Mouse (Mus musculus) stomach, embryonic 14.5 days (tissue): ENCODE measurements around the gene Olfr1192-ps1. TPM values are rescaled to one million over a fixed set of nuclear protein-coding genes. Genes with fewer than 3 reads are reported as not detected.
"Not testable (repeated sequence)": the region's sequence is repeated elsewhere in the genome, so short reads cannot be mapped to it uniquely, and the experiment has no call there.

Experiments used
- ATAC-seq: fragments of 200-750 bp; cut with Nextera tagmentation; 2 replicates; pipeline ENCODE4 v1.8.0; 2017; ENCODE audit warnings: low read depth, moderate TSS enrichment; ENCODE audit not compliant: insufficient number of reproducible peaks, insufficient read depth, low FRiP score
- H3K27ac ChIP-seq: fragments of 300-500 bp; sonication (generic); 2 replicates; pipeline ENCODE4 v1.5.1; 2014; ENCODE audit warnings: mild to moderate bottlenecking, low read length, moderate library complexity, mixed read lengths
- H3K27me3 ChIP-seq: fragments of 300-500 bp; sonication (generic); 2 replicates; pipeline ENCODE4 v1.6.1; 2014; ENCODE audit warnings: low read length, control low read depth, mixed read lengths; ENCODE audit not compliant: control insufficient read depth, insufficient read depth
- H3K36me3 ChIP-seq: fragments of 300-500 bp; sonication (generic); 2 replicates; pipeline ENCODE4 v1.6.1; 2014; ENCODE audit warnings: mild to moderate bottlenecking, control low read depth, low read length, moderate library complexity, mixed read lengths; ENCODE audit not compliant: control insufficient read depth, insufficient read depth
- H3K4me1 ChIP-seq: fragments of 300-500 bp; sonication (generic); 2 replicates; pipeline ENCODE4 v1.6.1; 2014; ENCODE audit warnings: low read length, control low read depth, mixed read lengths; ENCODE audit not compliant: control insufficient read depth, insufficient read depth
- H3K4me2 ChIP-seq: fragments of 300-500 bp; sonication (generic); replicated peaks from 2 replicates; pipeline ENCODE4 v1.6.1; 2014; ENCODE audit warnings: low read depth, low read length, control low read depth
- H3K4me3 ChIP-seq: fragments of 300-500 bp; sonication (generic); 2 replicates; pipeline ENCODE4 v1.5.1; 2014; ENCODE audit warnings: low read depth, low read length, control low read depth
- H3K9ac ChIP-seq: fragments of 300-500 bp; sonication (generic); replicated peaks from 2 replicates; pipeline ENCODE4 v1.6.1; 2014; ENCODE audit warnings: low read depth, mild to moderate bottlenecking, control low read depth, low read length, moderate library complexity, mixed read lengths
- H3K9me3 ChIP-seq: fragments of 300-500 bp; sonication (generic); 2 replicates; pipeline ENCODE4 v1.6.1; 2016; ENCODE audit warnings: low read depth, low read length, control low read depth; ENCODE audit not compliant: control insufficient read depth
- WGBS: fragments of 180-500 bp; shearing (Covaris S2); extraction: QIAGEN DNeasy Blood & Tissue Kit; methylation state at CpG from one replicate; pipeline ENCODE4 v1.1.7; 2014; 5-methylcytosine and 5-hydroxymethylcytosine counted together
- polyA plus RNA-seq: library from polyadenylated mRNA; unstranded; fragments of >200 nt; fragmentation: Nextera tagmentation; extraction: Ambion mirVana; gene quantifications from 2 replicates; pipeline ENCODE4 v1.2.1, GENCODE M21; 2014

The Olfr1192-ps1 gene
- polyA plus RNA-seq = not detected in 2 replicates

DNA sequence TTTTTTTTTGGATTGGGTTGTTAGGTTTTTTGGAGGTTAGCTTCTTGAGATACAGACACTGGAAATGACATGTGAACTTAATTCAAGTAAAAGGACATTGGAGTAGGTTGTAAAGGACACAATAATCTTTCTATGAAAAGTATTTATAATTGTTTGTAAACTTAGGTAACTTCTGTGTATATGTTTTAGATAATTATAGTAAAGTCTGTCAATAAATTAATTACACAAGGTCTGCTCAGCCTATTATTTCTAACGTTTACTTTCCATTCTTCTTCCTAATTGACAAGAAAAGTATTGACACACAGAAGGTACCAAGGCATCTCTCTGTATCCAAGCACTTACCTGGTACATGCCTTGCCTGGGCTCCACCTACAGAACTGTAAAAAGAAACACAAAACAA, at the start of gene Olfr1192-ps1:
Olfr1192-ps1 (plus strand) TSS at position 301 of the 400 bp plus-strand sequence.
- H3K9ac ChIP-seq = no peak within 1 kb of the TSS
- no peak for ATAC-seq
- H3K27me3 ChIP-seq = no peaks in the 10 kb centered on the region
- no peak within 1 kb of the TSS for H3K4me2 ChIP-seq
- no peaks in the 10 kb centered on the region for H3K36me3 ChIP-seq
- H3K4me1 ChIP-seq = no peaks in the 10 kb centered on the region
- no peaks in the 10 kb centered on the region for H3K9me3 ChIP-seq
- WGBS = 28% methylated on average over 1 of the region's 1 CpGs
- H3K4me3 ChIP-seq = no peak within 1 kb of the TSS
- H3K27ac ChIP-seq = no peak within 1 kb of the TSS

DNA sequence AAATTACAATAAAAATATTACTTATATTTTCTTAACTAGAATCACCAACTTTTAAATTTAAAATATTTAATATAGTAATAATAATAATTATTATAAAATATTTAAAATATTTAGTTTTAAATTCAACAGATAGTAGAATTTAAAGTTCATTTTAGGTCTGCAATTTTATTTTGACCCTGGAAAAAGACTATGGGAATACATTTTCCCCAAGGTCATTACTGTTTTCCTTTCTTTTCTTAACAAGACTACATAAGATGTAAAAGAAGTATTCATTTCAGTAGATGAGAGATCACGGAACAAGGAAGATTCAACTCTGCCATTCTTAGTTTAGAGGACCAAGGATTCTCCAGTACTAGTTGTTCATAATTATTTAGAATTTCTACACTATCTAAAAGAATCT, 8.1 kb upstream of the Olfr1192-ps1 start, which contains the start of gene Olfr1191-ps1:
Olfr1191-ps1 (plus strand) TSS at position 301 of the 400 bp plus-strand sequence.
- H3K9ac ChIP-seq, H3K4me2 ChIP-seq, H3K27me3 ChIP-seq, H3K36me3 ChIP-seq, H3K9me3 ChIP-seq, H3K4me1 ChIP-seq, H3K4me3 ChIP-seq, ATAC-seq, H3K27ac ChIP-seq: not testable (repeated sequence)
- WGBS = 90% methylated on average over 1 of the region's 1 CpGs

DNA sequence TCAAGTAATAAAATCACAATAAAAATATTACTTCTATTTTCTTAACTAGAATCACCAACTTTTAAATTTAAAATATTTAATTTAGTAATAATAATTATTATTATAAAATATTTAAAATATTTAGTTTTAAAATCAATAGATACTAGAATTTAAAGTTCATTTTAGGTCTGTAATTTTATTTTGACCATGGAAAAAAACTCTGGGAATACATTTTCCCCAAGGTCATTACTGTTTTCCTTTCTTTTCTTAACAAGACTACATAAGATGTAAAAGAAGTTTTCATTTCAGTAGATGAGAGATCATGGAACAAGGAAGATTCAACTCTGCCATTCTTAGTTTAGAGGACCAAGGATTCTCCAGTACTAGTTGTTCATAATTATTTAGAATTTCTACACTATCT, 27.0 kb downstream of the Olfr1192-ps1 start, which contains the start of gene Olfr1193:
Olfr1193 (plus strand) TSS at position 301 of the 400 bp plus-strand sequence.
- H3K27ac ChIP-seq, ATAC-seq, H3K4me2 ChIP-seq, H3K9ac ChIP-seq, H3K4me3 ChIP-seq, H3K9me3 ChIP-seq, H3K27me3 ChIP-seq, H3K4me1 ChIP-seq, H3K36me3 ChIP-seq: not testable (repeated sequence)

DNA sequence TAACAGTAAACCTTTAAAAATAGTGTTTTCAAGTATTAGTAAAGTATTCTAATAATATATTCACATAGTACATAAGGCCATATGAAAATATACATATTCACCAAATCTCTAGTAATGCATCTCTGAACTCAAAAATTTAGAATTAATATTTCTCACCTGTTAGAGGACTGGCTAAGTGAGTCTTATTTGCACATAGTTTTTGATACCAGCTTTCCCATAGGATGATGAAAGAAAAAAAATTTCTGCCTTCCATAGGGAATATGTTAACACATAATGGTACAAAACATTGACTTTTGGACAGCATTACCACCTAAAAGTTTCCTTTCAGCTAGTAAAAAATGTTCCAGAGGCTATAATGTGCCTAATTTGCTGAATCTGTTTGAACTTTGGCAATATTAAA, 40.8 kb downstream of the Olfr1192-ps1 start, which contains the start of gene Olfr1195:
Olfr1195 (minus strand) TSS at position 101 of the 400 bp plus-strand sequence.
- no peak for ATAC-seq
- no peaks in the 10 kb centered on the region for H3K9me3 ChIP-seq
- no peak within 1 kb of the TSS for H3K4me2 ChIP-seq
- no peaks in the 10 kb centered on the region for H3K27me3 ChIP-seq
- no peak within 1 kb of the TSS for H3K4me3 ChIP-seq
- H3K9ac ChIP-seq = no peak within 1 kb of the TSS
- no peaks in the 10 kb centered on the region for H3K36me3 ChIP-seq
- H3K4me1 ChIP-seq = no peaks in the 10 kb centered on the region
- H3K27ac ChIP-seq = no peak within 1 kb of the TSS

DNA sequence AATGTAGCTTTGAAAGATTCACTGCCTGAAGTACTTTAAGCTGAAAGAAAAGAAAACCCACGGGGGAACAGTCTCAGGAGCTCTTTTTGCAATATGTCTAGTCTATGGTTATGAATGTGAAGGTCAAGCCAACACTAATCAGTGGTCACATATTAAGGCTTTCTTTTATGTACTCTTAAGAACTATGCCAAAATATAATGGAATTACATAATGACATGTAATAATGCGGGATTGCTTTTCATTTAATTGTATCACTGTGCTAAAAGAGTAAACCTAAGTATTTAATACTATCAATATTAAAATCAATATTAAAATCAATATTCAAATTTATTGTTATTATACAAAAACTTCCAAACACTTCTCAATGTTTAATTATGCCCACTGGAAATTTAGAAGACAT, 56.2 kb downstream of the Olfr1192-ps1 start, which contains the start of gene Olfr1196:
Olfr1196 (minus strand) TSS at position 101 of the 400 bp plus-strand sequence.
- no peak within 1 kb of the TSS for H3K4me3 ChIP-seq
- ATAC-seq = no peak
- H3K4me1 ChIP-seq = no peaks in the 10 kb centered on the region
- no peak within 1 kb of the TSS for H3K4me2 ChIP-seq
- H3K36me3 ChIP-seq = no peaks in the 10 kb centered on the region
- H3K27ac ChIP-seq = no peak within 1 kb of the TSS
- H3K9me3 ChIP-seq = no peaks in the 10 kb centered on the region
- 84% methylated on average over 2 of the region's 2 CpGs for WGBS
- no peak within 1 kb of the TSS for H3K9ac ChIP-seq
- no peaks in the 10 kb centered on the region for H3K27me3 ChIP-seq

Other genes with a start within 250 kb of the Olfr1192-ps1 start
- not detected in 2 replicates for gene Olfr1179, start 242.1 kb upstream of the Olfr1192-ps1 start, polyA plus RNA-seq
- not detected in 2 replicates for gene Olfr1180, start 229.4 kb upstream of the Olfr1192-ps1 start, polyA plus RNA-seq
- not detected in 2 replicates for gene Olfr1181, start 222.3 kb upstream of the Olfr1192-ps1 start, polyA plus RNA-seq
- gene Gm13757, start 199.4 kb upstream of the Olfr1192-ps1 start, polyA plus RNA-seq = not detected in 2 replicates
- not detected in 2 replicates for gene Olfr1183, start 193.6 kb upstream of the Olfr1192-ps1 start, polyA plus RNA-seq
- not detected in 2 replicates for gene Olfr1184, start 164.9 kb upstream of the Olfr1192-ps1 start, polyA plus RNA-seq
- not detected in 2 replicates for gene Olfr1185-ps1, start 155.2 kb upstream of the Olfr1192-ps1 start, polyA plus RNA-seq
- not detected in 2 replicates for gene Olfr1186, start 130.0 kb upstream of the Olfr1192-ps1 start, polyA plus RNA-seq
- not detected in 2 replicates for gene Olfr1188, start 91.6 kb upstream of the Olfr1192-ps1 start, polyA plus RNA-seq
- gene Olfr1189, start 62.1 kb upstream of the Olfr1192-ps1 start, polyA plus RNA-seq = not detected in 2 replicates
- not detected in 2 replicates for gene Olfr1191-ps1, start 8.0 kb upstream of the Olfr1192-ps1 start, polyA plus RNA-seq
- not detected in 2 replicates for gene Olfr1193, start 27.1 kb downstream of the Olfr1192-ps1 start, polyA plus RNA-seq
- gene Olfr1195, start 40.7 kb downstream of the Olfr1192-ps1 start, polyA plus RNA-seq = not detected in 2 replicates
- not detected in 2 replicates for gene Olfr1196, start 56.1 kb downstream of the Olfr1192-ps1 start, polyA plus RNA-seq
- gene Olfr1197, start 83.9 kb downstream of the Olfr1192-ps1 start, polyA plus RNA-seq = not detected in 2 replicates
- not detected in 2 replicates for gene Olfr1198, start 102.9 kb downstream of the Olfr1192-ps1 start, polyA plus RNA-seq
- not detected in 2 replicates for gene Olfr1199, start 112.0 kb downstream of the Olfr1192-ps1 start, polyA plus RNA-seq
- not detected in 2 replicates for gene Olfr1200, start 122.0 kb downstream of the Olfr1192-ps1 start, polyA plus RNA-seq
- not detected in 2 replicates for gene Olfr1201, start 144.5 kb downstream of the Olfr1192-ps1 start, polyA plus RNA-seq
- not detected in 2 replicates for gene Olfr1202, start 166.0 kb downstream of the Olfr1192-ps1 start, polyA plus RNA-seq
- gene Olfr1205, start 181.2 kb downstream of the Olfr1192-ps1 start, polyA plus RNA-seq = not detected in 2 replicates
- not detected in 2 replicates for gene Olfr1204, start 200.8 kb downstream of the Olfr1192-ps1 start, polyA plus RNA-seq
- gene Olfr1206, start 214.7 kb downstream of the Olfr1192-ps1 start, polyA plus RNA-seq = not detected in 2 replicates